Comparison of ENCODE assay signal across 9 mouse cellular contexts in the genomic region with DNA sequence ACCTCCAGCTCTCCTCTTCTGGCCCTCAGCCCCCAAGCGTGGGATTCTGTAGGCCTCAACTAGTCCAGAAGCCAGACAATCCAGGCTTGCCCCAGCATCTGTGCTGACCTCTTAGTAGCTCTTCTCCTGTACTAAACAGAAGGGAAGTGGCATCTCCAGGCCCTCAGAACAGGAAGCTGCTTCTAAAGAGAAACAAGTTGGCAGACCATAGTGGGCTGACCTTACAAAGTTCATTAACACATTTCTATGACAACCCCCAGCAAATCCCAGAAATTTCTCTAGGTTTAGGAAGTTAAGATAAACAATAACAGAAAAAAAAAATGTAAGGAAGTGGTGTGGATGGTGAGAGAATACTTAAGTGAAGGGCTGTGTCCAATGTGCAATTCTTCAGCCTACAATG. TPM values are rescaled to one million over a fixed set of nuclear protein-coding genes. Genes with fewer than 3 reads are reported as not detected.
DNase-seq lines count a peak whose midpoint lies in the region; ATAC-seq and TF ChIP-seq lines count a peak whose summit lies in the region.
"Had no signal": no experiment of that assay in that cellular context is flagged by ENCODE, and none has a peak within 500 bp of the region (broad histone marks: within the 10 kb centered on the region; RNA-seq: fewer than 3 reads in every experiment).

No protein-coding gene starts in this region.

- H3K4me3 ChIP-seq in heart, embryonic 12.5 days, result peak overlapping the region; percentile 97
- H3K4me3 ChIP-seq in E14TG2a.4 (replicated peaks; ENCODE audit: low read length), result peak overlapping the region; percentile 96
- no peak overlapping the region for H3K4me3 ChIP-seq in hindbrain, embryonic 12.5 days
- no peak overlapping the region for H3K4me3 ChIP-seq in forebrain, embryonic 15.5 days

- H3K9me3 ChIP-seq in heart, embryonic 12.5 days (replicated peaks), result no peaks in the 10 kb centered on the region
- H3K9me3 ChIP-seq in E14TG2a.4 (ENCODE audit: low read length), result no peaks in the 10 kb centered on the region
- H3K9me3 ChIP-seq in hindbrain, embryonic 12.5 days (replicated peaks), result no peaks in the 10 kb centered on the region
- no peaks in the 10 kb centered on the region for H3K9me3 ChIP-seq in forebrain, embryonic 15.5 days

- no peak for DNase-seq in heart, adult 9 months (ENCODE audit: low spot score in 2 of 2)
- DNase-seq in lung, postnatal 36 days, result peak; percentile 42
- DNase-seq in T-cell, adult 2 months (ENCODE audit: low spot score), result no peak
- no peak for DNase-seq in spleen, adult 18-20 months

- H3K27me3 ChIP-seq in heart, embryonic 12.5 days (replicated peaks), result no peaks in the 10 kb centered on the region
- H3K27me3 ChIP-seq in E14TG2a.4 (ENCODE audit: insufficient read depth, low read length), result no peaks in the 10 kb centered on the region
- no peaks in the 10 kb centered on the region for H3K27me3 ChIP-seq in hindbrain, embryonic 12.5 days
- H3K27me3 ChIP-seq in forebrain, embryonic 15.5 days, result no peaks in the 10 kb centered on the region

- H3K27ac ChIP-seq in heart, embryonic 12.5 days (ENCODE audit: poor library complexity, severe bottlenecking), result no peak overlapping the region
- H3K27ac ChIP-seq in hindbrain, embryonic 12.5 days, result no peak overlapping the region
- H3K27ac ChIP-seq in forebrain, embryonic 15.5 days (replicated peaks), result no peak overlapping the region

- peaks cover 49% of the 10 kb centered on the region for H3K4me1 ChIP-seq in heart, embryonic 12.5 days (replicated peaks)
- peaks cover 51% of the 10 kb centered on the region for H3K4me1 ChIP-seq in E14TG2a.4 (replicated peaks; ENCODE audit: low read depth, low read length)
- peaks cover 15% of the 10 kb centered on the region for H3K4me1 ChIP-seq in hindbrain, embryonic 12.5 days
- peaks cover 11% of the 10 kb centered on the region for H3K4me1 ChIP-seq in forebrain, embryonic 15.5 days

- TF ChIP-seq CTCF in E14TG2a.4 (conservative IDR thresholded peaks at IDR 0.05; ENCODE audit: low read length), result no peak

- 0 out of 2 replicates have a peak overlapping the region, but pooled peaks have one; percentile 3 for H3K9ac ChIP-seq in heart, embryonic 12.5 days
- H3K9ac ChIP-seq in hindbrain, embryonic 12.5 days, result no peak overlapping the region
- H3K9ac ChIP-seq in forebrain, embryonic 15.5 days (replicated peaks), result no peak overlapping the region

- H3K36me3 ChIP-seq in heart, embryonic 12.5 days, result peaks cover 11% of the 10 kb centered on the region
- H3K36me3 ChIP-seq in E14TG2a.4 (ENCODE audit: insufficient read depth, low read length), result peaks cover 9% of the 10 kb centered on the region; the same call in 1 of the 2 replicates
- H3K36me3 ChIP-seq in hindbrain, embryonic 12.5 days, result no peaks in the 10 kb centered on the region
- H3K36me3 ChIP-seq in forebrain, embryonic 15.5 days, result no peaks in the 10 kb centered on the region

- WGBS in heart, embryonic 12.5 days, result 67% methylated on average over 1 of the region's 1 CpGs
- WGBS in hindbrain, embryonic 12.5 days, result 88% methylated on average over 1 of the region's 1 CpGs
- 89% methylated on average over 1 of the region's 1 CpGs for WGBS in forebrain, embryonic 15.5 days

- H3K4me2 ChIP-seq in heart, embryonic 12.5 days, result peak overlapping the region; percentile 81
- H3K4me2 ChIP-seq in hindbrain, embryonic 12.5 days (replicated peaks), result peak overlapping the region; percentile 59
- no peak overlapping the region for H3K4me2 ChIP-seq in forebrain, embryonic 15.5 days (replicated peaks)

- no peak for ATAC-seq in heart, embryonic 12.5 days (ENCODE audit: insufficient number of reproducible peaks, low FRiP score)
- ATAC-seq in hindbrain, embryonic 12.5 days (ENCODE audit: low FRiP score), result no peak
- ATAC-seq in forebrain, embryonic 15.5 days (replicated peaks), result no peak

RNA-seq across cellular contexts. Expression of a gene that starts 2.0 kb away (rescaled TPM):
- 54.8 and 55.0 TPM in 2 replicates for polyA plus RNA-seq in heart, embryonic 12.5 days (2016; fragmentation: Nextera tagmentation; extraction: Ambion mirVana)
- 60.7 and 61.6 TPM in 2 replicates for polyA plus RNA-seq in hindbrain, embryonic 12.5 days (2016; fragmentation: Nextera tagmentation; extraction: Ambion mirVana)
- 18.1 and 18.5 TPM in 2 replicates for polyA plus RNA-seq in forebrain, embryonic 15.5 days (2015; fragmentation: Nextera tagmentation; extraction: Ambion mirVana)

RNA-seq across cellular contexts. Expression of a gene that starts 23.8 kb away (rescaled TPM):
- not detected in 2 replicates for polyA plus RNA-seq in heart, embryonic 12.5 days (2016; fragmentation: Nextera tagmentation; extraction: Ambion mirVana)
- polyA plus RNA-seq in hindbrain, embryonic 12.5 days (2016; fragmentation: Nextera tagmentation; extraction: Ambion mirVana), result not detected in 2 replicates
- polyA plus RNA-seq in forebrain, embryonic 15.5 days (2015; fragmentation: Nextera tagmentation; extraction: Ambion mirVana), result not detected in 2 replicates
- polyA plus RNA-seq: cortical plate, adult 2 months had no signal

Comparison
In these comparisons a context has a peak if more than half of its experiments do, and no peak if none do; other contexts are left out.
1. H3K4me3 ChIP-seq: peak in heart, embryonic 12.5 days (single experiment) and E14TG2a.4 (single experiment); none in hindbrain, embryonic 12.5 days (single experiment) and forebrain, embryonic 15.5 days (single experiment).